Mouse (Mus musculus): ENCODE data around the gene Eaf2. TPM values are rescaled to one million over a fixed set of nuclear protein-coding genes. Genes with fewer than 3 reads are reported as not detected.

Eaf2 gene
- polyA plus RNA-seq, 1 experiment from 2014 or later: 3.1 TPM

GRCm38 (mm10) chr16:36828820-36829219 lies 46.0 kb downstream of the Eaf2 start:
- H3K27me3 ChIP-seq (ENCODE audit: control insufficient read depth, insufficient read depth, low read length): no peaks in the 10 kb centered on the region
- ATAC-seq (ENCODE audit: low FRiP score, low TSS enrichment): no peak
- H3K9me3 ChIP-seq (ENCODE audit: control insufficient read depth, low read length): no peaks in the 10 kb centered on the region

GRCm38 (mm10) chr16:36828054-36828786 lies 46.6 kb downstream of the Eaf2 start, which contains the start of gene Iqcb1:
Gene Iqcb1 (plus strand): TSS chr16:36828385.
- peak within 1 kb of the TSS; percentile 89 for H3K4me3 ChIP-seq (ENCODE audit: low read depth, low read length)
- H3K27me3 ChIP-seq (ENCODE audit: control insufficient read depth, insufficient read depth, low read length): no peaks in the 10 kb centered on the region
- H3K4me2 ChIP-seq (replicated peaks; ENCODE audit: low read depth): peak within 1 kb of the TSS; percentile 80
- H3K4me1 ChIP-seq (replicated peaks; ENCODE audit: control insufficient read depth, insufficient read depth): no peaks in the 10 kb centered on the region
- peak within 1 kb of the TSS; percentile 65 for H3K27ac ChIP-seq (replicated peaks)
- H3K9ac ChIP-seq (ENCODE audit: low read length): peak within 1 kb of the TSS; percentile 88
- WGBS: under 1% methylated on average over 60 of the region's 64 CpGs
- ATAC-seq (ENCODE audit: low FRiP score, low TSS enrichment) (peak; percentile 98), DNase-seq (ENCODE audit: low spot score) (peak; percentile 88)
- no peaks in the 10 kb centered on the region for H3K9me3 ChIP-seq (ENCODE audit: control insufficient read depth, low read length)
- TF ChIP-seq EP300 (optimal IDR thresholded peaks at IDR 0.05): no peak
- no peak for TF ChIP-seq CTCF (IDR thresholded peaks at IDR 0.05; ENCODE audit: low read depth)
- no peaks in the 10 kb centered on the region for H3K36me3 ChIP-seq (ENCODE audit: control insufficient read depth, insufficient read depth, low read length)

More at GRCm38 (mm10) chr16:36828820-36829219, 46.0 kb downstream of the Eaf2 start:
- Histone ChIP-seq H3K27ac (replicated peaks) (peak overlapping the region; percentile 65; the same call in 1 of the 2 replicates), H3K36me3 (ENCODE audit: control insufficient read depth, insufficient read depth, low read length) (no peaks in the 10 kb centered on the region), H3K9ac (ENCODE audit: low read length) (peak overlapping the region; percentile 88), H3K4me2 (replicated peaks; ENCODE audit: low read depth) (peak overlapping the region; percentile 80), H3K4me1 (replicated peaks; ENCODE audit: control insufficient read depth, insufficient read depth) (no peaks in the 10 kb centered on the region), H3K4me3 (ENCODE audit: low read depth, low read length) (peak overlapping the region; percentile 89)
- no peak for DNase-seq (ENCODE audit: low spot score)
- 7% methylated on average over 11 of the region's 11 CpGs for WGBS
- no peak for TF ChIP-seq CTCF (IDR thresholded peaks at IDR 0.05; ENCODE audit: low read depth)
- no peak for TF ChIP-seq EP300 (optimal IDR thresholded peaks at IDR 0.05)

GRCm38 (mm10) chr16:36827611-36828053 lies 47.2 kb downstream of the Eaf2 start:
- TF ChIP-seq CTCF (IDR thresholded peaks at IDR 0.05; ENCODE audit: low read depth): no peak
- TF ChIP-seq EP300 (optimal IDR thresholded peaks at IDR 0.05): no peak
- ATAC-seq (ENCODE audit: low FRiP score, low TSS enrichment) (no peak), DNase-seq (ENCODE audit: low spot score) (no peak)
- Histone ChIP-seq H3K27ac (replicated peaks) (no peak overlapping the region), H3K4me2 (replicated peaks; ENCODE audit: low read depth) (peak overlapping the region; percentile 80), H3K4me1 (replicated peaks; ENCODE audit: control insufficient read depth, insufficient read depth) (no peaks in the 10 kb centered on the region), H3K9me3 (ENCODE audit: control insufficient read depth, low read length) (no peaks in the 10 kb centered on the region), H3K36me3 (ENCODE audit: control insufficient read depth, insufficient read depth, low read length) (no peaks in the 10 kb centered on the region), H3K27me3 (ENCODE audit: control insufficient read depth, insufficient read depth, low read length) (no peaks in the 10 kb centered on the region), H3K4me3 (ENCODE audit: low read depth, low read length) (peak overlapping the region; percentile 89), H3K9ac (ENCODE audit: low read length) (peak overlapping the region; percentile 88)
- 12% methylated on average over 11 of the region's 11 CpGs for WGBS

GRCm38 (mm10) chr16:36821474-36821873 lies 53.3 kb downstream of the Eaf2 start:
- Histone ChIP-seq H3K27ac (replicated peaks) (no peak overlapping the region), H3K27me3 (ENCODE audit: control insufficient read depth, insufficient read depth, low read length) (no peaks in the 10 kb centered on the region), H3K36me3 (ENCODE audit: control insufficient read depth, insufficient read depth, low read length) (no peaks in the 10 kb centered on the region), H3K4me3 (ENCODE audit: low read depth, low read length) (no peak overlapping the region), H3K9ac (ENCODE audit: low read length) (no peak overlapping the region), H3K4me1 (replicated peaks; ENCODE audit: control insufficient read depth, insufficient read depth) (no peaks in the 10 kb centered on the region), H3K4me2 (replicated peaks; ENCODE audit: low read depth) (no peak overlapping the region), H3K9me3 (ENCODE audit: control insufficient read depth, low read length) (no peaks in the 10 kb centered on the region)
- 3% methylated on average over 3 of the region's 3 CpGs for WGBS
- ATAC-seq (ENCODE audit: low FRiP score, low TSS enrichment) (peak; percentile 61; the same call in 1 of the 2 replicates), DNase-seq (ENCODE audit: low spot score) (peak; percentile 14)
- TF ChIP-seq EP300 (optimal IDR thresholded peaks at IDR 0.05) (no peak), CTCF (IDR thresholded peaks at IDR 0.05; ENCODE audit: low read depth) (no peak)

- DNase-seq (ENCODE audit: low spot score) (no peak), ATAC-seq (ENCODE audit: low FRiP score, low TSS enrichment) (no peak)
- Histone ChIP-seq H3K4me2 (replicated peaks; ENCODE audit: low read depth) (no peak overlapping the region), H3K27ac (replicated peaks) (no peak overlapping the region), H3K9me3 (ENCODE audit: control insufficient read depth, low read length) (no peaks in the 10 kb centered on the region), H3K4me3 (ENCODE audit: low read depth, low read length) (no peak overlapping the region), H3K36me3 (ENCODE audit: control insufficient read depth, insufficient read depth, low read length) (no peaks in the 10 kb centered on the region), H3K27me3 (ENCODE audit: control insufficient read depth, insufficient read depth, low read length) (no peaks in the 10 kb centered on the region), H3K9ac (ENCODE audit: low read length) (no peak overlapping the region), H3K4me1 (replicated peaks; ENCODE audit: control insufficient read depth, insufficient read depth) (no peaks in the 10 kb centered on the region)
- no peak for TF ChIP-seq CTCF (IDR thresholded peaks at IDR 0.05; ENCODE audit: low read depth)
- no peak for TF ChIP-seq EP300 (optimal IDR thresholded peaks at IDR 0.05)
- 75% methylated on average over 3 of the region's 3 CpGs for WGBS
These were observed 54.1 kb downstream of the Eaf2 start for GRCm38 (mm10) chr16:36820747-36821146.

- H3K36me3 ChIP-seq (ENCODE audit: control insufficient read depth, insufficient read depth, low read length): no peaks in the 10 kb centered on the region
- H3K4me1 ChIP-seq (replicated peaks; ENCODE audit: control insufficient read depth, insufficient read depth): no peaks in the 10 kb centered on the region
- no peak for DNase-seq (ENCODE audit: low spot score)
- no peaks in the 10 kb centered on the region for H3K27me3 ChIP-seq (ENCODE audit: control insufficient read depth, insufficient read depth, low read length)
- H3K9me3 ChIP-seq (ENCODE audit: control insufficient read depth, low read length): no peaks in the 10 kb centered on the region
- no peak overlapping the region for H3K4me3 ChIP-seq (ENCODE audit: low read depth, low read length)
- WGBS: 79% methylated on average over 6 of the region's 6 CpGs
- ATAC-seq (ENCODE audit: low FRiP score, low TSS enrichment): no peak
- H3K27ac ChIP-seq (replicated peaks): no peak overlapping the region
- H3K4me2 ChIP-seq (replicated peaks; ENCODE audit: low read depth): no peak overlapping the region
- TF ChIP-seq CTCF (IDR thresholded peaks at IDR 0.05; ENCODE audit: low read depth): no peak
- no peak for TF ChIP-seq EP300 (optimal IDR thresholded peaks at IDR 0.05)
- no peak overlapping the region for H3K9ac ChIP-seq (ENCODE audit: low read length)
These were observed 54.8 kb downstream of the Eaf2 start for GRCm38 (mm10) chr16:36820016-36820415.
